Mouse (Mus musculus) megakaryocyte, adult 5-6 weeks (primary cell): ENCODE measurements around the gene Rprml. TPM values are rescaled to one million over a fixed set of nuclear protein-coding genes. Genes with fewer than 3 reads are reported as not detected.
A peak's percentile ranks its signal among the peaks of the same experiment; 100 is the strongest.

Experiments used
- ATAC-seq: 2 replicates; pipeline ENCODE4 v1.8.0; 2016; ENCODE audit warnings: mild to moderate bottlenecking, inconsistent platforms; ENCODE audit not compliant: poor library complexity, severe bottlenecking
- total RNA-seq, 2 experiments: library from RNA; stranded (forward) in 1 of 2; stranded (reverse) in 1 of 2; fragments of 153-499, 151-499 nt in 1 of 2; fragments of 221-1000, 200-1000 nt in 1 of 2; gene quantifications; 2 replicates each; pipeline versions ENCODE4 v1.2.3 to v1.2.4; 2015 to 2017

The Rprml gene
- total RNA-seq, 2 experiments from 2014 or later = not detected

DNA sequence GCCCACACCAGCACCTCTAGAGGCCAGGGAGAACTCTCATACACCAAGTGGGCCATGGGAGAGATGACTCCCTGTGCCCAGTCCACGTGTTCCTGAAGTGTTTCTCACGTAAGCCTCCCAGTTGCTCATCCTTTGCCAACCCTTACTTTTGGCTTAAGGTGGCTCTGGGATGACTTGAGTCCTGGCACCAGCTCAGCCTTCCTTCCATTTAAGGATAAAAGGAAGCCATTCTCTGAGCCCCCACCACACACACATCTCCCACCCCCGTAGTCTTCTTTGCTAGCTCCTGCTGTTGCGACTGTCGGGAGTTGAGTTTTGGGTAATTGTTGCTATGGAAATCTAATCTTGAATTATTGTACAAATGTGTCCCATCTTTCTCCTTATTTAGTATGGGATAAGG is 13.2 kb downstream of the Rprml start:
- ATAC-seq = no peak

- ATAC-seq = no peak
Measured at GRCm38 (mm10) chr11:103663119-103663518, 13.7 kb downstream of the Rprml start.

GRCm38 (mm10) chr11:103665695-103666094 is 16.3 kb downstream of the Rprml start:
- no peak for ATAC-seq

GRCm38 (mm10) chr11:103666181-103666906 is 17.0 kb downstream of the Rprml start:
- no peak for ATAC-seq

- ATAC-seq = no peak
Measured at GRCm38 (mm10) chr11:103666907-103667426, 17.6 kb downstream of the Rprml start.

DNA sequence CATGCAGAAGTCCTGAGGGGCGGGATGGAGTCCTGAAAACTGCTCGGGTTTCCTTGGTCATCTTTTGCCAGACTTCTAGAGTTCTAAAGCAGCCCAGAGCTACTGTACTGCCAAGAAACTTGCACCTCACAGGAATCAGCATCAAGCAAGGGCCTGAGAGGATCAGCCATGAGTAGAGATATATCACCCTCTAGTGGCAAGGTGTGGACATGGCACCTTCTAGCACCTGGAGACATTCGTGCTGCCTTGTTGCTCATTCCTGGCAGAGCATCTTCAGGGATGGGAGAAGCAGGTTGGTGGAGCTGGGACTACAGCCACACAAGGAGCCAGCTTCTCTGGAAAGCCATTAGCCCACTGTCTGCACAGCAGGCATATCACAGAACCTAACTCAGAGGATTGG is 26.2 kb downstream of the Rprml start:
- ATAC-seq = peak; percentile 82

DNA sequence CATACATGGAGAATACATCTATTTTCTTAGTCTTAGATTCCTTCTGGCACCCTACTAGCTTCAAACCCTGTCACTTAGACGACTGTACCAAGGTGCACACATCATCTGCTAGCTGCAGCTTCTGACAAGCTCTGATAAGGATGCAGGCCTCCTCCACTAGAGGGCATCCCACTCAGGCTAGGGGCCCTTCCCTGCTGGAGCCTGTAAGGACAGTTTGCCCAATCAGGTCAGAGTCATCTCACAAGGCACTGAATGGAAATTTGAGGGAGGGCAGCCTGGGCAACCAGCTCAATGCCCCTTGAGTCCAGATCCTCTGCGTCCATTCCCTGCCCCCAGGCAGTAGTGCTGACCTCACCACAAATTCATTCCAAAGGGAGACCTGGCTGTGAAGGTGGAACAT is 27.7 kb downstream of the Rprml start:
- ATAC-seq = peak; percentile 60; the same call in 1 of the 2 replicates

GRCm38 (mm10) chr11:103683667-103684334 is 34.4 kb downstream of the Rprml start:
- no peak for ATAC-seq

DNA sequence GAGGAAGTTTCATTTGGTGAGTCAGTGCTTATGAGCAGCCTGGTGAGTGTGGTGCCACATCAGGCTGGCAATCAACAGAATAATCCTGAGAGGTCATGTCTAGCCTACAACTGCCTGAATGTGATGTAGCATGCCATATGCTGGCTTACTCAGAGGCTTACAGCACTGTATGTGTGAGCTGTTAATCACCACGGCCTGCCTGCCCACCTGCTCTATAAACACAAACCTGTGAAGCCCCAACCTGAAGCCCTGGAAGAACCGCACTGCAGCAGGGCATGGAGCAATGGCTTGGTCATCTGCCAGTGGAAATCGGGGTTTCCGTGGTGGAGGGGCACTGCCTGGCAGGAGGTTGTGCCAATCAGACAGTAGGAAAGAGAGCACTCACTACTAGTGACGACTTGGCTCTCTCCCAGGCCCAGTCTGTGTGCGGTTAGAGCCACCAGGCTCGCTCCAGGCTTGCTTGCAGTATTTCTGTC is 35.9 kb downstream of the Rprml start:
- peak; percentile 58 for ATAC-seq

DNA sequence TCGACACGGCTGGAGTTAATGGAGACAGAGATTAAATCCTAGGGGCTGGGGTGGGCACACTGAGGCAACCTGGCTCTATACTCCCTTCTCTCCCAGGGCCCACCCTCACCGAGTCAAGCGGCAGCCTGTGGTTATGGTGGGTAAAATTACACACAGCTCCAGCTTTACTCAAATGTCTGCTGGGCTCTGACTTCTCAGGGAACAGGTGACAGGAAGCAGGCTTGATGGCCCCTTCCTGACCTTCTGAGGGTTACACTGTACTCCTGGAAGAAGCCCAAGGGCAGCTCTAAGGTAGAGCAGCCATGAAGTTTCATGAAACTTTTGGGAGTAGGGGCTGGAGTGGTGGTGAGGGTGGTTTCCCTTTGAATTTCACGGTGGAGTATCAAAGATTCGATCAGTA is 37.3 kb downstream of the Rprml start:
- ATAC-seq = no peak

DNA sequence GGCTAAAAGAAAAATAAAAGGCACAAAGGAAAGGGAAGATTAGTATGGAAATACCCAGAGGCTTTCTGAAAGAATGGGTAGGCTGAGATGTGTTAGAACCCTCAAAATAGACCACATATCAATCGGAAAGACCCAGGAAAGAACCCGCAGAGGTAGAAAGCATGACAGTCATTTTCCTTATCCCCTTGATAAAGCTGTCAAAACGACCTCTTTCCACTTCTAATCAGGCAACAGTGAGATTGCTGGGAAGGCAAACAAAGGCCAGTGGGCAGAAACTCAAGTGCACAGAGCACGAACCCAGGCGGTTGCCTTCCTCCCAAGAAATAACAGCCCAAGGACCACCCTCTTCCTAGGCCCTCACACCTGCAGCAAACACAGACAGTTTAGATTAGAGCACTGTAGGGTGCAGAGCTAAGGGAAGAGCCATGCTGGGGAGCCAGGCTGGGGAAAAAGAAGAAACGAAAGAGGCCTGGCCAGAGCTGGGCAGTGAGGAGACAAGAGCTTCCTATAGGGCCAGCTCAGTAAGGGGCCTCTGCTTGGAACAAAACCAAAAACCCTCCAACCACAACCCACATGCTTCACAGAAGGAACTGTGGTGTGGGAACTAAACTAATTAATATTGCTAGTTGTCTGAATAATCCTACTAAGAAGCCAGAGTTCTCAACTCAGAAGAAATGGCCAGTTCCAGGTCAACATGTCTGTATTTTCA is 39.1 kb downstream of the Rprml start:
- ATAC-seq = peak; percentile 67

DNA sequence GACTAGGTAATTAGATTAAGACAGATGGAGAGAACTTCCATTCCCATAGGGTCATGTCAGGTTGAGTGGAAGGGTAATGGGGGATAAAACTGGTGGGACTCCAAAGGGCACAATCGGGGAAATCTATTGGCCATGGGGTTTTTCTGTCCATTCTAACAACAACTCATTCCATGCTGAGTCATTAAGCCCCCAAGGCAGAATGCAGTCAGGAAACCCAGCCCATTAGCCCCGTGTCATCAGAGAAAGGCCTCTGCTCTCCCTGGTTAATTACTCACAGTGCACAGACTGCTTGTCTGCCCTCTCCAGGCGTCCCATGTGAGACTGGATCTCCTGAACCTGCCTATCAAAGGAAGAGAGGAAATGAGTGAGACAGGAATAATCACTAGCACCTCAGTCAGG is 39.6 kb downstream of the Rprml start:
- no peak for ATAC-seq

DNA sequence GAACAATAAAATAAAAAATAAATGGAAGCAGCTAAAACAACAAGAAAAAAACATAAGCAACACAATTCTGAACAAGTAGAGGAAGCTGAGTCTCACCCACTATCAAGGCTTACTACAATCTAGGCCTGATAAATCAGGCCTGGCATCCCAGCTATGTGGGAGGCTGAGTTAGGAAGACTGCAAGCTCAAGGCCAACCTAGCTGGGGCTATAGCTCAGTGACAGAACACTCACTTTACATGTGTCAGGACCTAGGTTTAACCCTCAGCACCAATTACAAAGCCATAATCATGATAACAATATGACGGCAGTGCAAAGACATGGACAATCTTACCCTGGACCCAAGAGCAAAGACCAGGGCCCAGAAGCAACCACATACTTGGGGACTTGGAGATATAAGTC is 41.7 kb downstream of the Rprml start:
- ATAC-seq = no peak

DNA sequence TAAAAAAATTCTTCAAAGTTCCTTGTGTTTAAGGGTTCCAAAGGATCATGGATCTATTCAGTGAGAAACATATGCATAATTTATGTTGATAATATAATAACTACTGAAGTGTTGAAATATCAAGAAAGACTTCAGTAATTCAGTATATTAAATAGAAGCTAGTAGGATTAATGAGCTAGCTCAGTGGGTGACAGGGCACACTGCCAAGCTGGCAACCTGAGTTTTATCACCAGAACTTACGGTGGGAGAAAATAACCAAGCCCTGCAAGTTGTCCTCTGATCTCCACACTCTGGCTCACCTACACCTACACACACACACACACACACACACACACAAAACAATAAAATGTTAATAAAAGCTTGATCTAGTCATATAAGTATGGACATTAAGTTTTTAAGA is 43.9 kb downstream of the Rprml start:
- ATAC-seq = no peak

- peak; percentile 41 for ATAC-seq
Measured at GRCm38 (mm10) chr11:103696851-103697564, 47.6 kb downstream of the Rprml start.

DNA sequence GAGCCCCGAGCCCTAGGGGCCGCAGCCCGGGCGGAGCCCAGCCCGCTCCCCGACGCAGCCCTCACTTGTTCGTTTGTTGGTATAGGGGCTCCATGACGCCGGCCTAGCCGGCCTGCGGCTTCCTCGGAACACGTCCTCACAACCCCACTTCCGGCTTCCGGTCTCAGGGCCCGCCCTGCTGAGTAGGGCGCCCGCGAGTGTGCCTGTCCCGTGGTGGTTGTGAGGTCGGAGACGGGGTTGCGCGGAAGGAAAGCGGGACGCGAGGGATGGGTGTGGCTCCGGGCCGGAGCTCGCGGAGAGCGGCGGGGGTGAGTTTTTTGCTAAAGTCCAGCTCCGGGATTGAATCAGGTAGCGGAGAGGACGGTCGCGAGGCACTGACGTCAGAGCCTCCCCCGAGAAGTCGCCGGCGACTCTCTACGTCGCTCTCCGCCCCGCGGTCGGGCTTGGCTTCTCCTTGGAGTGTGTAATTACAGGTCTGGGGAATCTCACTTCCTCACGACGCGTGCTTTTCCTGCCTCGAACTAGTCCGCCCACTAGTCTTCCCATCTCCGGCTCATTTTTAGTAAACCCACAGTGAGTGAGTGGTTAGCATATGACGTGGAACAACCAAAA is 48.3 kb downstream of the Rprml start, which contains the start of gene Gosr2:
TSS of gene Gosr2 (minus strand) at position 334 of the 612 bp plus-strand sequence.
- peak; percentile 93 for ATAC-seq

DNA sequence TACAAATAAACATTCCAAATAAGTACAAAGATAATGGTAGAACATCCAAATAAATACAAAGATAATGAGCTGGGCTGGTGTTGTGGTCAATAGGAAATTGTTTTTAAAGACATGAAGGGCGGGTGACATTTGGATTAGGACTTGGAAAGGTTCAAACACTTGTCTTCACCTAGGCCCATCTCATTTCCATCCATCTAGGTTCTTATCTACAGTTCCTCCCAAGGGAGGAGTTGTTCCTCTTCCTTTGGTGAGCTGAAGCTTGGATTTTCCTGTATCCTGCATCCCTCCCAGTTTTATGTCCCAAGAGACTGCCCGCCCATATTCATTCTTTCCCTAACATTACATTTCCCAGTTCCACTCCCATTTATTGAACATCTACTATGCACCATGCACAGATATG is 48.9 kb downstream of the Rprml start:
- no peak for ATAC-seq
